Mouse (Mus musculus): ENCODE data around the gene Slit3. TPM values are rescaled to one million over a fixed set of nuclear protein-coding genes. Genes with fewer than 3 reads are reported as not detected.

Slit3 gene
- total and polyA plus RNA-seq, 3 experiments: 0.76 TPM; not detected in 2

DNA sequence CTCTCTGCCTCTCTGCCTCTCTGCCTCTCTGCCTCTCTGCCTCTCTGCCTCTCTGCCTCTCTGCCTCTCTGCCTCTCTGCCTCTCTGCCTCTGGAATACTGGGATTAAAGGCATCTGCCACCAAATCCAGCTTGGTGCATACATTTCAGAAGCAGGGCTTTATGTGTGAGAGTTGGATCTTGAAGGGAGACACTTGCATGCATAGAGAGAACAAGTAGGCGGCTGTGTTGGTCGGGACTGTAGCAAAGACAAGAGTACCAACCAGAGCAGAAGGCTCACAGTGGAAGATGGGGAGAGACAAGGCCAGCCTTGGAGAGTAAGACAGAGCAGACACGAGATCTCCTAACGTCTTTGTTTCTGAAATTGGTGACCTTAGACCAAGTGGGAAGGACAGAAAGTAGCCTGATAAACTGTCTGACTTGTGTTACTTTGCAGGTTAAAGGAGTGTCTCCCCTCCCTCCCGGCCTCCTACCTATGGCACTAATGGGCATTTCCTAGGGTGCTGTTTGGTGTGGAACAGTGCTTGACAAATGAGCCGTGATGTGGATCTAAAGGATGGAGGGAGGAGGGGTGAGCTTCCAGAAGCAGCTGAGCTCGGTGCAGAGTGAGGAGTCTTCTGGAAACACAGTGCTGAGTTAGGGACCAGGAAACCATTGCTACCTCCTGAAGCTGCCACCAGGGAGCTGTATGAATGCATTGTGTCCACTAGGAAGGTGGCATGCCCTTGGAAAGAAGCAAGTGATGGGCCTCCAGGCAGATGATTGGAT is 569.7 kb downstream of the Slit3 start:
- Histone ChIP-seq H3K4me3 (ENCODE audit: low read depth, low read length) (no peak overlapping the region), H3K4me1 (ENCODE audit: insufficient read depth, low read depth, low read length) (no peaks in the 10 kb centered on the region), H3K27me3 (ENCODE audit: insufficient read depth, low read length) (no peaks in the 10 kb centered on the region), H3K9me3 (replicated peaks) (peaks cover 73% of the 10 kb centered on the region), H3K36me3 (replicated peaks) (no peaks in the 10 kb centered on the region)
- ATAC-seq (ENCODE audit: extremely low read depth, insufficient number of reproducible peaks, low FRiP score, poor library complexity, severe bottlenecking) (no peak; the same call in 1 of the 2 replicates), DNase-seq (ENCODE audit: low spot score) (no peak)
- no peak for TF ChIP-seq POLR2AphosphoS5 (IDR thresholded peaks at IDR 0.05; ENCODE audit: insufficient replicate concordance, low read depth, low read length)
- TF ChIP-seq GATA2 (IDR thresholded peaks at IDR 0.05; ENCODE audit: borderline replicate concordance, low read depth, low read length): no peak
- TF ChIP-seq GATA1 (IDR thresholded peaks at IDR 0.05; ENCODE audit: borderline replicate concordance, low read length): no peak
- TF ChIP-seq CTCF (IDR thresholded peaks at IDR 0.05; ENCODE audit: low read depth, low read length): no peak
- no peak for TF ChIP-seq TAL1 (conservative IDR thresholded peaks at IDR 0.05; ENCODE audit: low read depth, low read length)

DNA sequence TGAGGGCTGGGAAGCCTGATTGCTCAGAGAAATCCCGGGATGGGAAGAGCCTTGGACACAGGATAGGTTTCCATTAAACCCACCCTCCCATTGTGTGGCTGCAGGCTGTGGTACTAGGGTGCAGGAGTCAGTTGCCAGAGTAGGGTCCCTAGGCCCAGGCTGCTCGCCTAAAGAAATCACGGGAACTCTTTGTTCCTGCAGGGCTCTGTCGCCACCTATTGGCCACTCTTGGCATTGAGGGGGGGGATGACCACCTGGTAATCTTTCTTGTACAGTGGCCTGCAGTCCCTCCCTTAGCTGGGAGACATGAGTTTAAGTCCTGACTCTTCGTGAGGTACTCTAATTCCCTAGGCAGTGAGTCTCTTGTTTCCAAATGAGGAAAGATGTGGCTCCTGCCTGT is 572.1 kb downstream of the Slit3 start:
- no peak for DNase-seq (ENCODE audit: low spot score)
- Histone ChIP-seq H3K9me3 (replicated peaks) (peaks cover 62% of the 10 kb centered on the region), H3K4me1 (ENCODE audit: insufficient read depth, low read depth, low read length) (no peaks in the 10 kb centered on the region), H3K36me3 (replicated peaks) (no peaks in the 10 kb centered on the region), H3K4me3 (ENCODE audit: low read depth, low read length) (no peak overlapping the region), H3K27me3 (ENCODE audit: insufficient read depth, low read length) (no peaks in the 10 kb centered on the region)
- ATAC-seq (ENCODE audit: extremely low read depth, insufficient number of reproducible peaks, low FRiP score, poor library complexity, severe bottlenecking): no peak; the same call in 1 of the 2 replicates
- TF ChIP-seq CTCF (IDR thresholded peaks at IDR 0.05; ENCODE audit: low read depth, low read length) (0 out of 2 replicates have a peak, but pooled peaks have one; percentile 7), TAL1 (conservative IDR thresholded peaks at IDR 0.05; ENCODE audit: low read depth, low read length) (no peak)

- Histone ChIP-seq H3K27me3 (ENCODE audit: insufficient read depth, low read length) (no peaks in the 10 kb centered on the region), H3K36me3 (replicated peaks) (no peaks in the 10 kb centered on the region), H3K4me1 (ENCODE audit: insufficient read depth, low read depth, low read length) (no peaks in the 10 kb centered on the region), H3K4me3 (ENCODE audit: low read depth, low read length) (no peak overlapping the region), H3K9me3 (replicated peaks) (peaks cover 62% of the 10 kb centered on the region)
- TF ChIP-seq POLR2AphosphoS5 (IDR thresholded peaks at IDR 0.05; ENCODE audit: insufficient replicate concordance, low read depth, low read length) (no peak), TAL1 (conservative IDR thresholded peaks at IDR 0.05; ENCODE audit: low read depth, low read length) (no peak), GATA1 (IDR thresholded peaks at IDR 0.05; ENCODE audit: borderline replicate concordance, low read length) (no peak), GATA2 (IDR thresholded peaks at IDR 0.05; ENCODE audit: borderline replicate concordance, low read depth, low read length) (no peak), CTCF (IDR thresholded peaks at IDR 0.05; ENCODE audit: low read depth, low read length) (no peak)
- DNase-seq (ENCODE audit: low spot score) (no peak), ATAC-seq (ENCODE audit: extremely low read depth, insufficient number of reproducible peaks, low FRiP score, poor library complexity, severe bottlenecking) (no peak)
Measured at GRCm38 (mm10) chr11:35693625-35694024, 572.6 kb downstream of the Slit3 start.

DNA sequence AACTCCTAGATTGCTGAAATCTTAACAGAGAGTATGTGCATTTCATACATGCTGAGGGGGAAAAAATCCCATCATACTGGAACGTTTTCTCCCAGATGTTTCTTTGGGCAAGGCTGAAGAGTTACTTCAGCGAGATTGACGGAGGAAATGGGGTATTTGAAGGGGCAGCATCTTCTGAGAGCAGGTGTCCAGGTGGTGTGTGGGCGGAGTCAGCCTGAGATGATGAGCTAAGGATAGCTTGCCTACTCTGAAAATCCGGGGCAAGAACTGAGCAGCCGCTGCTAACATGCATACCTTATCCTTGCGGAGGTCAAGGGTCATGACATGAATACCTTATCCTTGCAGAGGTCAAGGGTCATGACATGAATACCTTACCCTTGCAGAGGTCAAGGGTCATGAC is 576.5 kb downstream of the Slit3 start:
- DNase-seq (ENCODE audit: low spot score) (no peak), ATAC-seq (ENCODE audit: extremely low read depth, insufficient number of reproducible peaks, low FRiP score, poor library complexity, severe bottlenecking) (no peak)
- TF ChIP-seq POLR2AphosphoS5 (IDR thresholded peaks at IDR 0.05; ENCODE audit: insufficient replicate concordance, low read depth, low read length) (no peak), GATA1 (IDR thresholded peaks at IDR 0.05; ENCODE audit: borderline replicate concordance, low read length) (no peak), GATA2 (IDR thresholded peaks at IDR 0.05; ENCODE audit: borderline replicate concordance, low read depth, low read length) (no peak), CTCF (IDR thresholded peaks at IDR 0.05; ENCODE audit: low read depth, low read length) (no peak)
- no peaks in the 10 kb centered on the region for H3K27me3 ChIP-seq (ENCODE audit: insufficient read depth, low read length)
- peaks cover 61% of the 10 kb centered on the region for H3K9me3 ChIP-seq (replicated peaks)
- no peaks in the 10 kb centered on the region for H3K4me1 ChIP-seq (ENCODE audit: insufficient read depth, low read depth, low read length)
- no peaks in the 10 kb centered on the region for H3K36me3 ChIP-seq (replicated peaks)
- no peak overlapping the region for H3K4me3 ChIP-seq (ENCODE audit: low read depth, low read length)

- Histone ChIP-seq H3K9me3 (replicated peaks) (peaks cover 62% of the 10 kb centered on the region), H3K36me3 (replicated peaks) (no peaks in the 10 kb centered on the region), H3K4me3 (ENCODE audit: low read depth, low read length) (no peak overlapping the region), H3K27me3 (ENCODE audit: insufficient read depth, low read length) (no peaks in the 10 kb centered on the region), H3K4me1 (ENCODE audit: insufficient read depth, low read depth, low read length) (no peaks in the 10 kb centered on the region)
- DNase-seq (ENCODE audit: low spot score) (no peak), ATAC-seq (ENCODE audit: extremely low read depth, insufficient number of reproducible peaks, low FRiP score, poor library complexity, severe bottlenecking) (no peak)
- no peak for TF ChIP-seq TAL1 (conservative IDR thresholded peaks at IDR 0.05; ENCODE audit: low read depth, low read length)
Measured at GRCm38 (mm10) chr11:35698901-35699300, 577.9 kb downstream of the Slit3 start.

DNA sequence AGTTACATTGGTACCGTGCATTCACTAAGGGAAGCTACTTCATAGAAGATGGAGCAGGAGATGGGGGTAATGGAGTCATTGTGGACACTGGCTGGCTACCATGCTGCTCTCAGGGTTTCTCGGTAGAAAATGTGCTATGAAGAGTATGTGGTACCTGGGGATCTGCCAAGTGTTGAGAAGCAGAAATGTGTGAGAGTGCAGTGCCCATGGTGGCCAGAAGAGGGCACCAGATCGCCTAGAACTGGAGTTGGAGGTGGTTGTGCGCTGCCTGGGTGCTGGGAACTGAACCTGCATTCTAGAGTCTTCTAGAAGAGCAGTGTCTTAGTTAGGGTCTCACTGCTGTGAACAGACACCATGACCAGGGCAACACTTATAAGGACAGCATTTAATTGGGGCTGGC is 582.4 kb downstream of the Slit3 start:
- no peak for DNase-seq (ENCODE audit: low spot score)
- TF ChIP-seq CTCF (IDR thresholded peaks at IDR 0.05; ENCODE audit: low read depth, low read length) (peak; percentile 26; the same call in 1 of the 2 replicates), GATA2 (IDR thresholded peaks at IDR 0.05; ENCODE audit: borderline replicate concordance, low read depth, low read length) (no peak), POLR2AphosphoS5 (IDR thresholded peaks at IDR 0.05; ENCODE audit: insufficient replicate concordance, low read depth, low read length) (no peak), TAL1 (conservative IDR thresholded peaks at IDR 0.05; ENCODE audit: low read depth, low read length) (no peak), GATA1 (IDR thresholded peaks at IDR 0.05; ENCODE audit: borderline replicate concordance, low read length) (no peak)
- Histone ChIP-seq H3K9me3 (replicated peaks) (peaks cover 60% of the 10 kb centered on the region), H3K4me3 (ENCODE audit: low read depth, low read length) (no peak overlapping the region), H3K4me1 (ENCODE audit: insufficient read depth, low read depth, low read length) (no peaks in the 10 kb centered on the region), H3K27me3 (ENCODE audit: insufficient read depth, low read length) (no peaks in the 10 kb centered on the region), H3K36me3 (replicated peaks) (no peaks in the 10 kb centered on the region)
- ATAC-seq (ENCODE audit: extremely low read depth, insufficient number of reproducible peaks, low FRiP score, poor library complexity, severe bottlenecking): no peak

All from G1E (cell line).